Comparison of ENCODE assay signal across 21 mouse cellular contexts in genomic region chr8:86819426-86819825, GRCm38 (mm10).
DNase-seq lines count a peak whose midpoint lies in the region; ATAC-seq and TF ChIP-seq lines count a peak whose summit lies in the region.
"Had no signal": no experiment of that assay in that cellular context is flagged by ENCODE, and none has a peak within 500 bp of the region (broad histone marks: within the 10 kb centered on the region; RNA-seq: fewer than 3 reads in every experiment).

No protein-coding gene starts in this region.

- DNase-seq in adrenal gland, adult 2 months = peak; percentile 41
- no peak for DNase-seq in adrenal gland, postnatal 4 days (ENCODE audit: low spot score in 2 of 2)
- no peak for DNase-seq in heart, adult 18-20 months
- DNase-seq in 3T3-L1 (ENCODE audit: low read depth, low spot score) = peak; percentile 83
- DNase-seq in hindbrain, embryonic 11.5 days (ENCODE audit: low spot score) = no peak
- DNase-seq: B cell, adult 2 months; cerebellum, adult 11 months; cerebellum, postnatal 10 days; kidney, adult 2 months; kidney, postnatal 14 days; lung, postnatal 36 days; retina, postnatal 1 day; thymus, postnatal 36 days had no signal

- no peak for ATAC-seq in heart, embryonic 12.5 days (ENCODE audit: insufficient number of reproducible peaks, low FRiP score)
- no peak for ATAC-seq in cerebellum, adult (ENCODE audit: insufficient number of reproducible peaks, low FRiP score, low TSS enrichment)
- ATAC-seq in hindbrain, embryonic 11.5 days (ENCODE audit: low FRiP score) = no peak
- ATAC-seq: forebrain, embryonic 15.5 days; inflammation-experienced regulatory T-cells, adult 6 months; midbrain, embryonic 16.5 days had no signal

- no peaks in the 10 kb centered on the region for H3K36me3 ChIP-seq in heart, embryonic 12.5 days
- no peaks in the 10 kb centered on the region for H3K36me3 ChIP-seq in myocyte (ENCODE audit: control insufficient read depth, insufficient read depth)
- H3K36me3 ChIP-seq in hindbrain, embryonic 11.5 days (ENCODE audit: control insufficient read depth, insufficient read depth, low read length) = no peaks in the 10 kb centered on the region
- H3K36me3 ChIP-seq: forebrain, embryonic 15.5 days; hindbrain, embryonic 12.5 days; limb, embryonic 15.5 days had no signal

- no peak overlapping the region for H3K4me2 ChIP-seq in heart, embryonic 12.5 days
- H3K4me2 ChIP-seq in myocyte (ENCODE audit: low read depth) = peak overlapping the region; percentile 50
- H3K4me2 ChIP-seq in hindbrain, embryonic 11.5 days (replicated peaks; ENCODE audit: low read depth, low read length) = no peak overlapping the region
- H3K4me2 ChIP-seq: forebrain, embryonic 15.5 days; hindbrain, embryonic 12.5 days; limb, embryonic 15.5 days had no signal

- H3K79me2 ChIP-seq in myocyte (ENCODE audit: control insufficient read depth, insufficient read depth) = no peaks in the 10 kb centered on the region

- H3K9ac ChIP-seq in heart, embryonic 12.5 days = no peak overlapping the region
- no peak overlapping the region for H3K9ac ChIP-seq in hindbrain, embryonic 11.5 days (ENCODE audit: low read depth, low read length)
- H3K9ac ChIP-seq: forebrain, embryonic 15.5 days; hindbrain, embryonic 12.5 days; limb, embryonic 15.5 days had no signal

- H3K27ac ChIP-seq in heart, embryonic 12.5 days (ENCODE audit: poor library complexity, severe bottlenecking) = peak overlapping the region; percentile 9; the same call in 1 of the 2 replicates
- H3K27ac ChIP-seq in hindbrain, embryonic 11.5 days (ENCODE audit: low read depth, low read length) = no peak overlapping the region
- H3K27ac ChIP-seq: forebrain, embryonic 15.5 days; limb, embryonic 15.5 days had no signal

- TF ChIP-seq POLR2A in myocyte (IDR thresholded peaks at IDR 0.05; ENCODE audit: insufficient read length, low read depth) = no peak

- 49% methylated on average over 6 of the region's 6 CpGs for WGBS in heart, embryonic 12.5 days
- WGBS in hindbrain, embryonic 11.5 days = 62% methylated on average over 6 of the region's 6 CpGs

- H3K4me3 ChIP-seq in heart, embryonic 12.5 days = no peak overlapping the region
- H3K4me3 ChIP-seq in myocyte = no peak overlapping the region
- no peak overlapping the region for H3K4me3 ChIP-seq in hindbrain, embryonic 11.5 days (ENCODE audit: low read depth, low read length)
- H3K4me3 ChIP-seq: forebrain, embryonic 15.5 days; hindbrain, embryonic 12.5 days; limb, embryonic 15.5 days had no signal

- H3ac ChIP-seq in myocyte (ENCODE audit: control insufficient read depth, insufficient read length) = no peak overlapping the region

- no peaks in the 10 kb centered on the region; the same call in 1 of the 2 replicates for H3K9me3 ChIP-seq in heart, embryonic 12.5 days (replicated peaks)
- no peaks in the 10 kb centered on the region for H3K9me3 ChIP-seq in hindbrain, embryonic 11.5 days (ENCODE audit: control insufficient read depth, low read length)
- H3K9me3 ChIP-seq: forebrain, embryonic 15.5 days; hindbrain, embryonic 12.5 days; limb, embryonic 15.5 days had no signal

- peaks cover 20% of the 10 kb centered on the region for H3K4me1 ChIP-seq in heart, embryonic 12.5 days (replicated peaks)
- H3K4me1 ChIP-seq in hindbrain, embryonic 11.5 days (replicated peaks; ENCODE audit: control insufficient read depth, insufficient read depth, low read length) = no peaks in the 10 kb centered on the region
- H3K4me1 ChIP-seq: forebrain, embryonic 15.5 days had no signal

- H3K27me3 ChIP-seq in heart, embryonic 12.5 days (replicated peaks) = no peaks in the 10 kb centered on the region
- H3K27me3 ChIP-seq in myocyte (ENCODE audit: control insufficient read depth, insufficient read depth, insufficient read length) = no peaks in the 10 kb centered on the region
- H3K27me3 ChIP-seq in hindbrain, embryonic 11.5 days (ENCODE audit: control insufficient read depth, insufficient read depth, low read length) = no peaks in the 10 kb centered on the region
- H3K27me3 ChIP-seq: forebrain, embryonic 15.5 days; hindbrain, embryonic 12.5 days; limb, embryonic 15.5 days had no signal

TF ChIP-seq in myocyte, 11 proteins besides CTCF, POLR2A, EP300 and RAD21:
- no peak for TF ChIP-seq E2F4 (IDR thresholded peaks at IDR 0.05; ENCODE audit: insufficient read depth)
- no peak for TF ChIP-seq TCF12 (IDR thresholded peaks at IDR 0.05; ENCODE audit: insufficient read depth, poor library complexity, severe bottlenecking)
- TF ChIP-seq POLR2AphosphoS2 (IDR thresholded peaks at IDR 0.05; ENCODE audit: insufficient read length, low read depth) = no peak
- TF ChIP-seq MAX (IDR thresholded peaks at IDR 0.05; ENCODE audit: low read depth) = no peak
- TF ChIP-seq MYOG (IDR thresholded peaks at IDR 0.05; ENCODE audit: control insufficient read depth in 1 of 3, insufficient read depth in 1 of 3, insufficient read length in 2 of 3, low read depth in 2 of 3) = no peak
- TF ChIP-seq REST (IDR thresholded peaks at IDR 0.05; ENCODE audit: insufficient read depth, insufficient read length) = no peak
- no peak for TF ChIP-seq CEBPB (IDR thresholded peaks at IDR 0.05; ENCODE audit: insufficient read depth, poor library complexity, severe bottlenecking)
- no peak for TF ChIP-seq SRF (IDR thresholded peaks at IDR 0.05; ENCODE audit: control insufficient read depth, insufficient read length, low read depth)
- no peak for TF ChIP-seq USF1 (IDR thresholded peaks at IDR 0.05; ENCODE audit: low read depth)
- TF ChIP-seq MYOD1 (IDR thresholded peaks at IDR 0.05; ENCODE audit: control insufficient read depth in 1 of 3, insufficient read length in 2 of 3, low read depth in 2 of 3) = no peak
- TF ChIP-seq TCF3 (IDR thresholded peaks at IDR 0.05; ENCODE audit: insufficient read length, low read depth) = no peak

Comparison
In these comparisons a context has a peak if more than half of its experiments do, and no peak if none do; other contexts are left out.
1. DNase-seq: peak in adrenal gland, adult 2 months (single experiment) and 3T3-L1 (single experiment); none in adrenal gland, postnatal 4 days (0 of 2), heart, adult 18-20 months (0 of 2) and hindbrain, embryonic 11.5 days (single experiment).